Mouse (Mus musculus) adrenal gland, postnatal 10 days (tissue): ENCODE data around the gene Cenpp. TPM values are rescaled to one million over a fixed set of nuclear protein-coding genes. Genes with fewer than 3 reads are reported as not detected.

Experiments
- DNase-seq: peaks from one replicate; pipeline ENCODE4 v3.0.0; 2021; ENCODE audit warnings: mixed read lengths
- total RNA-seq, 2 experiments: library from RNA; stranded (reverse); gene quantifications; 2 replicates each; pipeline ENCODE4 v1.2.3; 2021

Cenpp gene
- total RNA-seq, 2 experiments from 2014 or later = 5.1 to 5.8 TPM

GRCm38 (mm10) chr13:49526235-49526634, 126.3 kb downstream of the Cenpp start:
- DNase-seq = no peak

GRCm38 (mm10) chr13:49518761-49519160, 133.8 kb downstream of the Cenpp start:
- DNase-seq = no peak

- DNase-seq = no peak
These were observed 145.4 kb downstream of the Cenpp start for GRCm38 (mm10) chr13:49507176-49507575.

- no peak for DNase-seq
These were observed 146.8 kb downstream of the Cenpp start for GRCm38 (mm10) chr13:49505776-49506175.

- DNase-seq = no peak
These were observed 148.1 kb downstream of the Cenpp start, which contains the start of gene Ecm2 for GRCm38 (mm10) chr13:49504510-49504909. Gene Ecm2, plus strand, starts transcription at chr13:49504810.

GRCm38 (mm10) chr13:49492376-49493368, 159.9 kb downstream of the Cenpp start, which contains the start of gene Tes3-ps:
Gene Tes3-ps, plus strand, starts transcription at chr13:49493318.
- DNase-seq = no peak

GRCm38 (mm10) chr13:49485388-49485787, 167.2 kb downstream of the Cenpp start:
- DNase-seq = no peak

GRCm38 (mm10) chr13:49480551-49480950, 172.0 kb downstream of the Cenpp start:
- peak; percentile 50 for DNase-seq

GRCm38 (mm10) chr13:49480057-49480456, 172.5 kb downstream of the Cenpp start:
- DNase-seq = peak; percentile 87

- DNase-seq = no peak
These were observed 173.2 kb downstream of the Cenpp start for GRCm38 (mm10) chr13:49479399-49479798.

- no peak for DNase-seq
These were observed 173.7 kb downstream of the Cenpp start for GRCm38 (mm10) chr13:49478851-49479374.

GRCm38 (mm10) chr13:49477887-49478286, 174.7 kb downstream of the Cenpp start:
- DNase-seq = no peak

GRCm38 (mm10) chr13:49472676-49473005, 179.9 kb downstream of the Cenpp start:
- no peak for DNase-seq

- no peak for DNase-seq
These were observed 180.5 kb downstream of the Cenpp start for GRCm38 (mm10) chr13:49471981-49472675.

GRCm38 (mm10) chr13:49470806-49471205, 181.8 kb downstream of the Cenpp start:
- peak; percentile 37 for DNase-seq

- no peak for DNase-seq
These were observed 182.3 kb downstream of the Cenpp start for GRCm38 (mm10) chr13:49470319-49470718.

- no peak for DNase-seq
These were observed 183.6 kb downstream of the Cenpp start for GRCm38 (mm10) chr13:49469002-49469401.

GRCm38 (mm10) chr13:49467585-49467984, 185.0 kb downstream of the Cenpp start:
- no peak for DNase-seq

GRCm38 (mm10) chr13:49466393-49467075, 186.1 kb downstream of the Cenpp start:
- peak; percentile 84 for DNase-seq

GRCm38 (mm10) chr13:49465875-49466274, 186.7 kb downstream of the Cenpp start:
- no peak for DNase-seq

- DNase-seq = no peak
These were observed 189.7 kb downstream of the Cenpp start for GRCm38 (mm10) chr13:49462921-49463320.

- peak; percentile 49 for DNase-seq
These were observed 191.0 kb downstream of the Cenpp start for GRCm38 (mm10) chr13:49461458-49462132.
